ENCODE assay signal across 21 mouse cellular contexts in the genomic region with DNA sequence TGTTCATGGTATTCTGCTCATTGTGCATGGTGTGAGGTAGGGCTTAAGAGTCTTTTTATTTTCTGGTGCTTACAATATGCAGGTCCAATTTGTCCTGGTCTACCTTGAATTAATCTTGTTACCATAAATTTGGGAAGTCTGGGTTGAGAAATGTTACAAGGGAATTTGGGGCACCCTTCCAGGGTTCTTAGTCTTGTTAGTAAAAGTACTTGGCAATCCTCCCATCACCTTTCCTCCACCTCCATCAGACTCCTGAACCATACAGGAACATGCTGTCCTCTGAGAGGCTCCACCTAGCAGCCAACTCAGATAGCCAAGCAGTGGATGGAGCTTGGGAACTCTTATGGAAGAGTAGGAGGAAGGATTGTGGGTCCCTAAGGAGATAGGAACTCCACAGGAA. TPM values are rescaled to one million over a fixed set of nuclear protein-coding genes. Genes with fewer than 3 reads are reported as not detected.
DNase-seq lines count a peak whose midpoint lies in the region; TF ChIP-seq lines count a peak whose summit lies in the region.
"Had no signal": no experiment of that assay in that cellular context is flagged by ENCODE, and none has a peak within 500 bp of the region (broad histone marks: within the 10 kb centered on the region; RNA-seq: fewer than 3 reads in every experiment).

No protein-coding gene starts in this region.

- no peaks in the 10 kb centered on the region for H3K27me3 ChIP-seq in heart, adult 2 months (ENCODE audit: control insufficient read depth, insufficient read depth, low read length)
- H3K27me3 ChIP-seq: CH12.LX had no signal

- TF ChIP-seq CTCF in heart, adult 2 months (IDR thresholded peaks at IDR 0.05): no peak

- H3K9ac ChIP-seq in heart, adult 2 months (ENCODE audit: low read depth, low read length): no peak overlapping the region

- H3K4me3 ChIP-seq in heart, adult 2 months: no peak overlapping the region

- peak; percentile 55 for DNase-seq in heart, adult 11 months
- DNase-seq in heart, adult 2 months: no peak
- peak; percentile 10 for DNase-seq in testis, postnatal 14 days (ENCODE audit: low spot score)
- no peak for DNase-seq in testis, postnatal 10 days (ENCODE audit: low spot score)
- DNase-seq in adipocyte (ENCODE audit: low spot score): peak; percentile 64
- peak; percentile 61 for DNase-seq in fat pad, adult 2 months (ENCODE audit: extremely low read depth, low read depth, low spot score)
- no peak for DNase-seq in right cerebral cortex, adult 18-20 months
- no peak for DNase-seq in left cerebral cortex, adult 18-20 months (ENCODE audit: low spot score in 2 of 2)
- DNase-seq: adrenal gland, adult 2 months; adrenal gland, adult 8-10 months; adrenal gland, postnatal 10 days; adrenal gland, postnatal 14 days; adrenal gland, postnatal 25 days; adrenal gland, postnatal 36 days; B cell, adult 2 months; cerebellum, adult 11 months; cerebellum, adult 11-12 months; cerebellum, adult 18-20 months had no signal

- no peak overlapping the region for H3K27ac ChIP-seq in heart, adult 2 months

- H3K36me3 ChIP-seq in heart, adult 2 months (ENCODE audit: control insufficient read depth, insufficient read depth, low read length): no peaks in the 10 kb centered on the region
- H3K36me3 ChIP-seq: G1E had no signal

- intact Hi-C loops in heart, adult 2 months (cut with DNase I): no loop called here

- no peaks in the 10 kb centered on the region for H3K79me2 ChIP-seq in heart, adult 2 months (replicated peaks; ENCODE audit: control insufficient read depth, insufficient read depth, low read length)

- TF ChIP-seq EP300 in heart, adult 2 months (IDR thresholded peaks at IDR 0.05; ENCODE audit: insufficient read depth, low read depth, low read length): no peak

- H3K4me1 ChIP-seq in heart, adult 2 months (ENCODE audit: control insufficient read depth, insufficient read depth, low read length): peaks cover 2% of the 10 kb centered on the region; the same call in 1 of the 2 replicates

- no peak for TF ChIP-seq POLR2A in heart, adult 2 months (IDR thresholded peaks at IDR 0.05; ENCODE audit: insufficient read depth, low read depth, low read length)

RNA-seq across cellular contexts. Expression of a gene that starts 13.7 kb away (rescaled TPM):
- under 1 TPM; 0.23 TPM for total RNA-seq in heart, adult 2 months (2021)
- polyA plus RNA-seq in heart, adult 2 months (2012; rRNA removed): 0.14 and 0.20 TPM in 2 replicates
- under 1 TPM; 0.30 to 0.49 TPM for total RNA-seq in left cerebral cortex, adult 18-20 months (2021)
- polyA plus RNA-seq: activated CD4-positive, CD25-positive, alpha-beta regulatory T cell, adult 4 months had no signal

Comparison
In these comparisons a context has a peak if more than half of its experiments do, and no peak if none do; other contexts are left out.
1. DNase-seq: peak in heart, adult 11 months (single experiment), testis, postnatal 14 days (single experiment), adipocyte (single experiment) and fat pad, adult 2 months (single experiment); none in heart, adult 2 months (0 of 2), testis, postnatal 10 days (single experiment), right cerebral cortex, adult 18-20 months (single experiment) and left cerebral cortex, adult 18-20 months (0 of 2).